Mouse (Mus musculus) urinary bladder, adult 18-20 months (tissue): ENCODE results near the gene Ntf5.

Experiments used
- DNase-seq, 2 experiments: peaks; one replicate each; pipeline ENCODE4 v3.0.0; 2022; ENCODE audit warnings: low spot score in 2 of 2, mixed read lengths in 2 of 2

The Ntf5 gene

DNA sequence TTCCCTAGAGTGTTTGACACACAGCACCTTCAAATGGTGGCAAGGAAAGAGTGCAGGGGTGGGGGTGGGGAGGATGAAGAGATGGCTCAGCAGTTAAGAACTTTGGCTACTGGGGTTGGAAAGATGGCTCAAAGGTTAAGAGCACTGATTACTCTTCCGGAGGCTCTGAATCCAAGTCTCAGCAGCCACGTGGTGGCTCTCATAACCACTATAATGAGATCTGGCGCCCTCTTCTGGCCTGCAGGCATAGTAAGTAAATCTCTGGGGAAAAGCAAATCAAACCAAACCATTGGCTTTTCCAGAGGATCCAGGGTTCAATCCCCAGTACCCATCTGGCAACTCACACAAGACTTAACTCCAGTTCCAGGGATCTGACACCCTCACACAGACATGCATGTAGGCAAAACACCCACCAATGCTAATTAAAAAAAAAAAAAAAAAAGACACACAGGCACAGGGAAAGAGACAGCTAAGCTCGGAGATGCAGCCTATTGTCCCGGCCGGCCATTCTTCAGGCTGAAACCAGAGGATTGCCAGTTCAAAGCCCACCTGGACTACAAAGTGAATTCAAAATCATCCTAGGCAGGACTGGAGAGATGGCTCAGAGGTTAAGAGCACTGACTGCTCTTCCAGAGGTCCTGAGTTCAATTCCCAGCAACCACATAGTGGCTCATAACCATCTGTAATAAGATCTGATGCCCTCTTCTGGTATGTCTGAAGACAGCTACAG, 9.8 kb upstream of the Ntf5 start:
- DNase-seq, result peak in 1 of 2 experiments; percentile 38

DNA sequence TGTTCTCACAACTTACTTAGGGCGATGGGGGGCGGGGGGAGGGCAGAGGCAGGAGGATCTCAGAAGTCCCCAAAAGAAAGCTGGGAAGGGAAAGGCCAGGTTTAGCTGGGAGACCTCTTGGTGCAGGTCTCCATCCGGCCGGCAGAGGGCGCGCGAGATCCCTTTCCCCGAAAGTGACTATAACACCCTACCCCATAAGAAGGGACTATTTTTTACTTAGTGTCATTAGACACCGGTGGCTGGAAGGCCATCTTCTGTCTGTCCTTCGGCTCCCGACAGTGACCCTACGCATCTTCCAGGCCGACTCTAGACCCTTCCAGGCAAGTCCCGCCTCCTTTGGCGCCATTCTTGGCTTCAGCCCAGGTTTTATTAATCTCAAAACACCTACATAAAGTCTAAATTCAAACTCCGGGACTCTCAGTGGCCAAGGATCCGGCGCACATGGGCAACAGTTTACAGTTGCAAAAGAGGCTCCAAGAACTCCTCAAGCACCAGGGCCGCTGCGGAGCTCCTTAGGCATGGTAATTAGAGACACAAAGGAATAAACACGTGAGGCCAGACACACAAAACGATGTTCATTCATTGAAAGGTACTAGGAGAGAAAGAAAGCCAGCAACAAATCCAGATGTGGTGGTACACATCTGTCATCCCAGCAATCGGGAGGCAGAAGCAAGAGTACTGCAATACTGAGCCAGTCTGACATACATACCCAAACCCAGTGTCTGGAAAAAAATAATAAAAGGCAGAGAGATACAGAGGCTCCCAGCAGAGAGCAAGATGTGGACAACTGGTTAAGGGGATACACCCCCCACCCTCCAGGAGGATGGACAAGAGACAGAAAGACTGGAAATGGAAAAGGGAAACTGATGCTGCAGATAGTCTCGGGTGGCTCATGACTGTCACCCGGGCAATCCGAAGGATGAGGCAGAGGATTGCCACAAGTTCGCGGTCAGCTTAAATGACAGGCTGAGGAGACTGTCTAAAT, 8.1 kb upstream of the Ntf5 start, which contains the start of gene Kcna7:
Kcna7 (plus strand) TSS at position 563 of the 985 bp plus-strand sequence.
- DNase-seq, result peak; percentile 49 to 76

DNA sequence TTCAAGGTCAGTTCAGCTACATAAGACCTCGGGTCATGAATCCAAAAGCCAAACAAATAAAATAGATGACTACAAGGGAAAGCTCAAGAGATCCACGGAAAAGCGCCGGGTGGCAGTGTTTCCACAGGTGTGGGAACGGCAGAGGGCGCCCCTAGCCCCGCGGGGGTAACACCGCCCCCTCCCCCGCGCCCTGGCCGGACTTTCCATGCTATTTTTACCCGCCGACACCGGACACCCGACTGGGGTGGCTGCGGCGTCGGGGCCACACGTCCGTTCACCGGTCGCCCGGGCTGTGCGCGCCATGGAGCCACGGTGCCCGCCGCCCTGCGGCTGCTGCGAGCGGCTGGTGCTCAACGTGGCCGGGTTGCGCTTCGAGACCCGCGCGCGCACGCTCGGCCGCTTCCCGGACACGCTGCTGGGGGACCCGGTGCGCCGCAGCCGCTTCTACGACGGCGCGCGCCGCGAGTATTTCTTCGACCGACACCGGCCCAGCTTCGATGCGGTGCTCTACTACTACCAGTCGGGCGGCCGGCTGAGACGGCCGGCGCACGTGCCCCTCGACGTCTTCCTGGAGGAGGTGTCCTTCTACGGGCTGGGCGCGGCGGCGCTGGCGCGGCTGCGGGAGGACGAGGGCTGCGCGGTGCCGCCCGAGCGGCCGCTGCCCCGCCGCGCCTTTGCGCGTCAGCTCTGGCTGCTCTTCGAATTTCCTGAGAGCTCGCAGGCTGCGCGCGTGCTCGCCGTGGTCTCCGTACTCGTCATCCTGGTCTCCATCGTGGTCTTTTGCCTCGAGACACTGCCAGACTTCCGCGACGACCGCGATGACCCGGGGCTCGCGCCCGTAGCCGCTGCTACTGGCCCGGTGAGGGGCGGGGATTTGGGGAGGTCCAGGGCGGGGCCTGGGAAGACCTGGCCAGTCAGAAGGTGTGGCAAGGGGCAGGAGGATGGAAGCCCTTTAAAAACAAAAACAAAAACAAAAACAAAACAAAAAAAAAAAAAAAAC, 7.0 kb upstream of the Ntf5 start:
- DNase-seq, result peak in 1 of 2 experiments; percentile 36

- DNase-seq, result no peak
These were observed 5.7 kb upstream of the Ntf5 start for GRCm38 (mm10) chr7:45407836-45408235.

- DNase-seq, result no peak
These were observed 5.1 kb upstream of the Ntf5 start for GRCm38 (mm10) chr7:45408351-45408750.

GRCm38 (mm10) chr7:45408949-45409348, 4.5 kb upstream of the Ntf5 start:
- DNase-seq, result no peak

GRCm38 (mm10) chr7:45409497-45410163, 3.9 kb upstream of the Ntf5 start:
- DNase-seq, result no peak

- no peak for DNase-seq
These were observed 1.1 kb upstream of the Ntf5 start for GRCm38 (mm10) chr7:45412421-45412820.

DNA sequence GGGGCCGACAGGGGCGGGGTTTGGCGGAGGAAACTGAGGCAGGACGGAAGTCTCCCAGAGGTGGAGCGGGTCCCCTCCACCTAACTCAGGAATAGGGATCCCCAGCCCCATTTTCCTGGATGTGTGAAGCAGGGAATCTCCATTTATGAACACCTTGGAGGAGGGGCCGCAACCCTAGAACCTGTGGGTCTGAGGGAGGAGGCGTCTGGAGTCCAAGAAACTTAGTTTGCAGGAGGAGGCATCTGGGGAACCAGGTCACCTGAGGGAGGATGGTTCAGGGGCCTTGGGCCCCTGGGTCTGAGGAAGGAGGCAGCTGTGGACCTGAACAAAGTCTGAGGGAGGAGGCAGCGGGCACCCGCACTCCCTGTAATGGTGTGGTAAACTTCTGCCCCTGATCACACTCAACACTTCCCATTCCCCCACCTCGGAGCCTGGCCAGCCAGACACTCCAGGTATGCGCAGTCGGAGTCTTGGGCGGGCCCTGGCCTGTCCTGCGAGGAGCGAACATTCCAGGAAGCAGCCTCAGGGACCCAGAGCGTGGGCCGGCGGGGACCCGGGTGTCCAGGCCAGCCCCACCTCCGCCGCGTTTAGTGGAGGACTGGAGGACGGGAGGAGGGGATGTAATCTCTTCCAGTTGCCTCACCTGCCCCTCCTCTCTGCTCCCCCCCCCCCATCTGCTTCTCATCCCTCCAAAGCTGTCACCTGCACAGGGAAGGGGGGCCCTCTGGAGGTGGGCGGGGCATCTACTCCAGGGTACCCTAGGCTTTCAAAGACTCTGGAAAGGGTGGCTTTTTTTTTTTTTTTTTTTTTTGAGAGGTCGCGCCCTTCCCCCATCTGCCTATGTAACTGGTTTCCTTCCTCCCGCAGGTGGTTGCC, 607 bp downstream of the Ntf5 start:
- peak; percentile 52 to 58 for DNase-seq

GRCm38 (mm10) chr7:45414740-45415224, 1.3 kb downstream of the Ntf5 start:
- no peak for DNase-seq

DNA sequence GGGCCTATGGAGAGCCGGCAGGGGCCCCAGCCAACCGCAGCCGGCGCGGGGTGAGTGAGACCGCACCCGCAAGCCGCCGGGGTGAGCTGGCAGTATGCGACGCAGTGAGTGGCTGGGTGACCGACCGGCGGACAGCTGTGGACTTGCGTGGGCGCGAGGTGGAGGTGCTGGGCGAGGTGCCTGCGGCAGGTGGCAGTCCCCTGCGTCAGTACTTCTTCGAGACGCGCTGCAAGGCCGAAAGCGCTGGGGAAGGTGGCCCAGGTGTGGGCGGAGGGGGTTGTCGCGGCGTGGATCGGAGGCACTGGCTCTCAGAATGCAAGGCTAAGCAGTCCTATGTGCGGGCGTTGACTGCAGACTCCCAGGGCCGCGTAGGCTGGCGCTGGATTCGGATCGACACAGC, 2.1 kb downstream of the Ntf5 start:
- DNase-seq, result no peak

DNA sequence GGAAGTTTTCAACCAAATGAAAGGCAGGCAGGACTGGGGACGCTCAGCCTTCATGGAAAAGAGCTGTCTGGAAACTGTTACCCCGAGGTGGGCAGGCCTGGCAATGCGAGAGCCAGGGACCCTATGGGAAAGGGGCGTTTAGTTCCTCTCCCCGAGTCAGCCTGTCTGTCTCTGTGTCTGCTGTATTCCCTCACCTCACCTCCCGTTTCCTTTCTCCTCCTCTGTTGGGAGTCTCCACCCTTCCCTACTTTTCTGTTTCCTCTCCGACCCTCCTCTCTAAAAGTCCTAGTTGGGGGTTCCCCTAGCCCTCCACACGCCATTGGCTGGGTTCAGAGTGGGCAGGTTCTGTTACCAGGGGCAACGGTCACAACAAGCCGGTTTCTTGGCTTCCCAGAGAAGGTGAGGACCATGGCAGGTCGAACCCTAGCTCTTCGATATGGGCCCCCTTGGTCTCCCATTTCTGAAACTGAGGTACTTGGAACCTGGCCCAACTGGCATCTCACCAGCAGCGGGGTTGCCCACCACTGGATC, 4.5 kb downstream of the Ntf5 start:
- DNase-seq, result no peak

- DNase-seq, result no peak
These were observed 6.5 kb downstream of the Ntf5 start for GRCm38 (mm10) chr7:45419859-45420614.

DNA sequence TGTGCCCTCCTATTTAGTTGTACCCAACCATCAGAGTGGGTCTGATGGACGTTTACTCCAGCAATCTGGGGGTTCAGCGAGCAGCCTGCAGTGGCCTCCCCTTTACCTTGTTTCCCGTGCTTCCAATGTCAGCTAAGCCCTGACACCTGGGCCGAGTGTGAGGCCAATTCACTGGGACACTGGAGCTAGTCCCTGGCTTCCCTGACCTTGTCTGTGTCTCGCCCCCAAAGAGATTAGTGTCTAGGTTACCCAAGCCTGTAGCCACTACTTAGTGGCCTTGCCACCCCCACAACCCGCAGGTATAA, 7.1 kb downstream of the Ntf5 start, which contains the start of gene Lhb:
Lhb (plus strand) TSS at position 206 of the 305 bp plus-strand sequence.
- no peak for DNase-seq

- DNase-seq, result no peak
These were observed 7.7 kb downstream of the Ntf5 start for GRCm38 (mm10) chr7:45421194-45421593.

- no peak for DNase-seq
These were observed 13.1 kb downstream of the Ntf5 start for GRCm38 (mm10) chr7:45426556-45426955.

DNA sequence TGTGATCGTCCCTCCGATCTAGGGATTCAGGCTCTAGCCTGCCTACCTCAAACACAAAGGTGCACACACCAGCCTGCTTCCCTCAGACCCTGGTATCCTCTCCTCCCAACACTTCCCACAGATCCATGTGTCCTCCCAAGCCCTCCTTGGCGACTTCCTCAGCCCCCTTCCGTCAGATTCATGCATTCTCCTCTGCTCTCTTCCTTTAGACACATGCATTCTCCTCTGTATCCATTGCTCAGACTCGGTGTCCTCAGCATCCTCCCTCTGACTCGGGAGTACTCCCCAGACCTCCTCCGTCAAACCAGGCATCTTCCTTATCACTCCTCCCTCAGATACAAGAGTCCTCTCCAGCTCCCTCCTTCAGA, 20.3 kb downstream of the Ntf5 start:
- no peak for DNase-seq

DNA sequence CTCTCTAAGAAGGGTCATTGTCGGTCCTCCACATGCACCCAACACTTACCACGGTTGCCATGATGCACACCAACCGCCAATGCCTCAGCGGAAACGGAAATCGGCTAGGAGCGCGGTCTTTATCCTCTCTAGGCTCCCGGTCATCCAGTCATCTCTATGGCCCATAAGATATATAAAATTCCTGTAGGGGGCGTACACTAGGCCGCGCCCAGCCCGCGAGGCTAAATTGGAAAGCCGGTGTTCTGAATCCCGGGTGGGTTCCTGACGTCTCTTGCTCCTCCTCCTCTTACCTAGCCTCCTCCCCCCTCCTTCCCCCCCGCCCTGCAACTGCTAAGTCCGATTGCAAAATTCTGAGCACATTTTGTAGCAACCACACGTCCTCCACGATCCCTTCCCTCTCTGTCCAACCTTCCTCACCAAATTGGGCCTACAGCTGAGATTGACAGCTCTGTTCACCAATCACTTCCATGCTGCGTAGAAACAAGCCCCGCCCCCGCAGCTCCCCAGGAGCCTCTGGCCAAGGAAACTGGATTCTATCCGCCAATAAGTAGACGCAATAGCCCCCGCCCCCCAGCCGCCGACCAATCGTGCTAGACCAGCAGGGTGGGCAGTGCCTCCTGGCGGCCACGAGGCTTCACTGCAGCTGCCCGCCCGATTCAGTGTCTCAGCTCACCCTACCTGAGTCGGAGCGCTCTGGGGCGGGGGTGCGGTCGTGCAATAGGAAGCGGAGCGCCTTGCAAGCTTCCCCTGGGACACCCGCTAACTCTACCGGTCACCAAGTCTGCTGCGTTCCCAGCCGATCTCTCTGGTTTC, 20.9 kb downstream of the Ntf5 start, which contains the start of gene Gys1:
Gys1 (plus strand) TSS at position 642 of the 813 bp plus-strand sequence.
- DNase-seq, result peak; percentile 99 to 100
